Mouse (Mus musculus) left cerebral cortex, postnatal 10 days (tissue): ENCODE measurements at regions not wholly inside any gene's neighbourhood (a gene's known extent, or its start where the extent isn't known, plus 50 kb on each side); places are given as distances from the start of the nearest gene placed in this dataset.
A peak's percentile ranks its signal among the peaks of the same experiment; 100 is the strongest.
"Not testable (repeated sequence)": the region's sequence is repeated elsewhere in the genome, so short reads cannot be mapped to it uniquely, and the experiment has no call there.

Experiments
- DNase-seq, 2 experiments: peaks; one replicate each; pipeline ENCODE4 v3.0.0; 2021 to 2022; ENCODE audit warnings: low spot score in 2 of 2, mixed read lengths in 1 of 2; ENCODE audit errors: extremely low spot score in 1 of 2
- intact Hi-C: fragments of 180-260 bp; cut with DNase I; formaldehyde crosslinking; loops from one replicate; pipeline ENCODE4 v1.15.1; 2025

DNA sequence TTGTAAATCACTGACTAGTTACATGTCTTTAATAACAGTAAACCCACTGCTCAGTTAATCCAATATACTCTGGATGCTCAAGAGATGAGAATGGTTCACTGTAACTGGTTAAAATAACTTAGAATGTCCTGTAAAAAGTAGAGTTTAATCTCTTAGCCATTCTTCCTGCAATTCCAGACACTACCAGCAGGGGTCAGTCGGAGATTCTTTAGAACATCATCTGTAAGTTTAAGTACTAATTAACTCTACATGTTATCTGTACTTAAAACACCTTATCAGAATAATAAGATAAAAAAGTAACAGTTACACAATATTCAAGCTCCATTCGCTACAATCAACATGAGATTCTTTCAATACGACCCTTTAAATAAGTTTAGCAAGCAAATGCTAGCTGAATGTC, 58.7 kb upstream of the Olig3 start:
- intact Hi-C loops = no loop called here
- no peak for DNase-seq

DNA sequence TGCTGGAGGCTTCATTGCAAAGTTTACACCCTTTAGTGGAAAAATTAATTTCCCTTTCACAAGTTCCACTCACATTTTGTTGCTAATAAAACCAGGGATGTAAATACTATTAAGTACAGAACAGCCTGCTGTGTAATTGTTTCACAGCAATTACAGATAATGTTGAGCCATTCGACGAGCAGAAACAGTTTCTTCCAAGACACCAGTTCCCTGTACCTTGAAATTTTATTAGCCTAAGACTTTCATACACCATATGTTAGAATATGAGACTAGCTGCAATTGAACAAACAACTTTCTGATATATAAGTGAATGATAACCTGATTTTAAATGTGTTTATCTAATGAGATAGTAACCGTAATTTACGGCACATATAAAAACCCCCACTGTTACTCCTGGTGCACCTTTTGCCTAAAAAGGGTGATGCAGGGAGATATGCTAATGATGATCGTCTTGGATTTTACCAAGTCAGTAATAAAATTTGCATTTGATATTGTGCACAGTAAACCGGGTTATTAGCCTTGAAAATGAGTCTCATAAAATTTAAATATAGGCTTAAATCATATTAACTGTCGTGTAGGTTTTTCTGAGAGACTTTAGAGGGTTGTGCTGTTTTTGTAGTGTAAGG, 60.8 kb upstream of the Olig3 start:
- intact Hi-C loops = no loop called here
- no peak for DNase-seq

DNA sequence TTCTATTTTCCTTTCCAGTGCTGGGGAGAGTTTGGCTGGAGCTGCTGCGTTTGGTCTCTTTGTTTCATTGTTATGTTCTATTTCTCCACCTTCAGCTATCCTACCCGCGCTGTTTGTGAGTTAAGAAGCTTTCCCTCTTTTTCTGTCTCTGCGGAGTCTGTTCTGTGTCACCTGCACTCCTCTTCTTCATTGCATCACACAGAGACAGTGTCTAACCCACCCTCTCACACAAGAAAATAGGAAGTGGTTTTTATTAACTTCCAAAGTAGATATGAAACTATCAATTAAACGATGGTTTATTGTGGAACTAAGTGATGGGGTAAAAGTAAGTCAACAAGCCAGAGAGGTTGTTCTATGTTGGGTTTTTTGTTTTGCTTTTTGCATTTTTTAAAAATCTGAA, 64.9 kb upstream of the Olig3 start:
- DNase-seq = no peak
- intact Hi-C loops = no loop called here

DNA sequence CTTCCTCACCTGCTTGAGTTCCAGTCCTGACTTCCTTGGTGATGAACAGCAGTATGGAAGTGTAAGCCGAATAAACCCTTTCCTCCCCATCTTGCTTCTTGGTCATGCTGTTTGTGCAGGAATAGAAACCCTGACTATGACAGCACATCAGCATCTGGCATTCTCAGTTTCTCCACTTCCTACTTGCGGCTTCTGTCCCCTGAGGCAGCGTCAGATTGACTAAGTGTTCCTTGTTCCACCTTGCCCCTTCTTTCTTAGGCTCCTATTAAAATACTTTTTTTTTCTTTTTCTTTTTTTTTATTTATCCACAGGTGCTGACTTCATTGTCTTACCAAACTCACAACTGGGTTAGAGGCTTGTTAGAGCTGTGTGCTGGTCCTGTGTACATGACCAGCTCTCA, 65.3 kb upstream of the Olig3 start:
- DNase-seq, intact Hi-C loops: not testable (repeated sequence)

DNA sequence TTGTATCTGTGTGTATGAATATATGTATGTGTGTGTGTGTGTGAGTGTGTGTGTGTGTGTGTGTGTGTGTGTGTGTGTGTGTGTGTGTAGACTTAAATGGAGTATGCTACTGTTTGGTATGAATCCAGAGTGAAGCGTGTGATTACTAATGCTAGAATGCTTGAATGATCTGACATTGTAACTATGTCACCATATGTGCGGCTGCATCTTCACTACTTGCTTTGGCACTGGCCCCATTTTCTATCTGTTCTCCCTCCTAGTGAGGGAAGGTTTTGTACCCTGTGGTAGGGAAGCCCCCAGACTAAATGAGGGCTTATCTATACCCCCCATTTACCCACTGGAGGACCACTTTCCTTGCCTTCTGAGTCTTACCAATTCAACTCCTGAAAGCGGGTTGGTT, 74.2 kb upstream of the Olig3 start:
- DNase-seq = no peak
- intact Hi-C loops = no loop called here

DNA sequence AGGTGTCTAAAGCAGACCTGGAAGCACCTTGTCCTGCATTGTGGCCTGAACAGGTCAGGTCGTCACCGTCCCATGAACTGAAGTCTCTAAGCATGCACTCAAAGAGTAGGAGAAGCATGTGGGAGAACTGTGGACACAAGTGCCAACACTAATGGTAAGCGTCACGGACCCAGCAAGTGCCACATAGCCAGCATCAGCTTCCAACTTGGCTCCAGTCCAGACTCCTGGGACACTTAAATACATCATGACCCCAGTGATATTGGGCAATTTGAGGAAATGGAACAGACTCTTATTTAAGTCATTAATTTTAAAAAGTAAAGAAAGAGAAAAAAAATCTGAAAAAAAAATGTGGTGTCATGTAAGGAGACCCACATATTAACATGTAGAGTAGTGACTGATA, 75.3 kb upstream of the Olig3 start:
- DNase-seq = no peak
- intact Hi-C loops = no loop called here

DNA sequence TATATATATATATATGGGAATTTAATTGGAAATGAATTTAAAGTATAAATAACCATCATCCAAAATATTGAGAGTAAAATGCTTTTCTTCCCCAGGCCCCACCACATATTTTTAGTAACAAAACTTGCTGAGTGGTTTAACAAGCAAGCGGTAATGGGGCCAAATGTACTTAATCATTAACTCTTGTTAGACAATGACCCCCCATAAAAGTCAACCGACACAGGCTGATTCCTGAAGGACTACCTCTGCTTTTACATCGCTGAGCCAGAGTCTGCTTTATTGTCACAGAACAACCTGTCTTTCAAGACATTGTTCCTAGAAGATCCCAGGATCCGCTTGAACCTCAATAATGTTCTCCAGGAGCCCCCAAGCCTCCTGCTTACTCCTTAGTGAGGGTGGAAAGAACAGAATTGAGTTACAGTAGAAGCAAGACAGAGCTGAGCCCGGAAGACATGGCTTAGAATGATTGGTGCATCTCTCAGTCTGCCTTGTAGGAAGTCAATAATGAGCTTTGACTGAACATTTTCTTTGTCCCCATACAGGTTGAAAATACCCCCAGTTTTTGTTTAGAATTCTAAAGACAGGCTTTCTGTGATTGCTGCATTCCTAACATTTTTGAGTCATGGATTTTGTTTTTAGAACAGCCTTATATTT, 78.0 kb upstream of the Olig3 start:
- intact Hi-C loops = no loop called here
- DNase-seq = no peak

DNA sequence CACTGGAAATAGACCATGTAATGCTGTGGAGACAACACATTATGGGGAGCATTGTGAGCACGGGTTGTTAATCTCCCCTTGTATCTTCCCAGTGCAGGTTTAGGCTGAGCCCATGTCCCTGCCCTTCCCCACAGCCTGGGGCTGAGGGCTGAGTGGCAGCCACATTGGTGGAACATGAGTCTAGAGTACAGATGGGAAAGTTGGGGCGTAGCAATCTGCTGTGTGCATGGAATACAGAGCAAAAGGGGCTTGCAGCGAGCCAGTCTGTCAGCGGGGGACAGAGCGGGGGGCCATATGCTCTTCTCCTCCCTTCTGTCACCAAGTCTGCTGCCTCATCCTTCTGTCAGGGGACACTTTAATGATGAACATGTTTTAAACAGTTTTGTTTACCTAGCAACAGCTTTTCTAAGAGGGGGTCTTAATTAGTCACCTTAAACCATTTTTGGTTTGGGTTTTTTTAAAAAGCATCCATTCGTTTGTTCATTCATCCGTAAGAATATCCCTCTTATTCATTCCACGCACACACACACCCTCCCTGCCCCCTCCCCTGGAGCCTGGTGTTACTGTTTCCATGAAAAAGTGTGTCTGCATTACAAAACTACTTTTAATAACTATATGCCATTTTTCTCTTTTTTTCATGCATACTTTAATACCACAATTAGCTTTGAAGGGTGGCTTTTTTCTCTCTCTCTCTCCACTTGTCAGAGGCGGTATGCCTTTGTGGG, 79.1 kb upstream of the Olig3 start:
- DNase-seq = peak in 1 of 2 experiments; percentile 6
- intact Hi-C loops = no loop called here

DNA sequence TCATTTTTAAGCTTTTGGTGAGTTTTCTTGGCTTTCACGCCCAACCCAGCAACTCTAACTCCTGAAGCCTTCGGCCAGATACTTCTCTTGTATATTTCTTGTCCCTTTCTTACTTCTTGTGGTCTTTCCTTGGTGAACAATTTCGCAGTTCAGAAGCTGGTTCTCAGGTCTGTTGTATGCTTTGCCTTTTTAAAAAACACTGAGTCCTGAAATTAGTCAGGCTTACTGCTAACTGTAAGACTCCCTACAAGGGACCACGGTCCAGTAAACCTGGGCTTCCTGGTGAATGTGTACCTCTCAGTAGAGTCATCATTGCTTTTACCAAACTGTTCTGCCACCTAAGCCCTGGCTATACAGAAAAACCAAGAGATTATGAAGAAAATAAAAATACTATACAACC, 81.3 kb upstream of the Olig3 start:
- intact Hi-C loops = no loop called here
- no peak for DNase-seq

DNA sequence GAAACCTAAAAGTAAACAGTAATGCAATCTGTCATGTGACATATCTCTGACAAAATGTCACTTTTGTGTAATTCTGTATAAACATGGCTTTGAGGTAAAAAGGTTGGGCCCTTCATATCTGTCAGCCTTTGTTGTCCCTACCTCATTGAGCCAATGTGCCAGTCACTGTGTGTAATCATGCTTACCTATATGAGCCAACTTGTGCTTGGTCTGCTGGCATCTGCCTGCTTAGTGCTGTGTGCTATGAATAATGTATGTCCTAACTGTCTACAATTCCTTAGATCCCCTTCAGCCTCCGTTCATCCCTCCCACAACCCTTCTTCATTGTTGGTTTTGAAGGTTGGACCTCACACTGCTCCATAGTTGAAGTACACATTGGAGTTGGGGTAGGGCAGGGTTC, 86.9 kb upstream of the Olig3 start:
- intact Hi-C loops = no loop called here

DNA sequence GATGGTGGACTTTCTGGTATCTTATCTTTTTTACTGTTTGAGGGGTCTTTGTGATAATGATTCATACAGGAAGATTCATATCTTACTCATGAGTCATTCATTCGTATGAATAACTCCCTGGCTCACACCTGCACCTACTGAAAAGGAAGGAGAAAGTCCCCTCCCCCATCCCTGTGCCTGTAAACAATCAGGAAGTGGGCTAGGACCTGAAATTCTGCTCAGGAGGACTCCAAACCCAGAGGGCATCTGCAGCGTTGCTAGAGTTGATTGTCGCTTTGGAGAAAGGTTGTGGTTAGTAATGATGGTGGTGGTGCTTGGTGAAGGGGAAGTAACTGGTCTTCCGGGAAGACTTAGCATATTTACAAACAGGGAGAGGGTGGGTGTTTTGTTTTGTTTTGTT, 88.3 kb upstream of the Olig3 start:
- no peak for DNase-seq
- intact Hi-C loops = no loop called here

More for the DNA sequence above, 86.9 kb upstream of the Olig3 start:
- DNase-seq = no peak

DNA sequence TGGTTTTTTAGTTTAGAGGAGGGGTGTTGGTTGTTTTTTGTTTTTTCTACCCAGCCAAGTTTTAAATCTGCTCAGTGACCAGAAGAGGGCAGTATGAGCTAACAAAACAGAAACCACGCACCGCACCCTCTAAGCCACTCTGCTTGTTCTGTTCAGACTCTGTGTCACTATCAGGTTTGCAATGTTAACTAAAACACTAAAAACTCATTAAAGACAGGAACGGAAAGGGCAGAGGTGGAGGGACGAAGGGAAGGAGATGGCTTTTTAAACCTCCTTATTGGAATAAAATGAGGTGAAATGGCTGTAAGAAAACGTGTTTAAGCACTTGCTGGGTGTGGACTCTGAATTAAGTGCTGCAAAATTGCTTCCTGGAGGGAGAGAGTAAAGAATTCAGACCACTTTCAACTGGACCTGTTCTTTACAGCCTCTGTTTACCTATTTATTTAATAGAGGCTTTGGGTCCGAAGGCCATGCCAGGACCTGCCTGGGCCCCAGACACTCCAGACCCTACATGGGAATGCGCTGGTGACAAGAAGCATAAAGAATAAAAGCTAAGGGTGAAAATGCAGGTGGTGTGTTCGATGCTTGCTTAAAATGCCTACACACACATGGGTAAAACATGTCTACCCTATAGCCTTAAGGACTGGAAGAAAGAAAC, 116.1 kb upstream of the Olig3 start:
- intact Hi-C loops = loop anchor here (1.0 to 2.0 kb wide), 3 partner anchors 279 to 655 kb away; no protein-coding TSS in a partner anchor
- DNase-seq = peak; percentile 36 to 37

DNA sequence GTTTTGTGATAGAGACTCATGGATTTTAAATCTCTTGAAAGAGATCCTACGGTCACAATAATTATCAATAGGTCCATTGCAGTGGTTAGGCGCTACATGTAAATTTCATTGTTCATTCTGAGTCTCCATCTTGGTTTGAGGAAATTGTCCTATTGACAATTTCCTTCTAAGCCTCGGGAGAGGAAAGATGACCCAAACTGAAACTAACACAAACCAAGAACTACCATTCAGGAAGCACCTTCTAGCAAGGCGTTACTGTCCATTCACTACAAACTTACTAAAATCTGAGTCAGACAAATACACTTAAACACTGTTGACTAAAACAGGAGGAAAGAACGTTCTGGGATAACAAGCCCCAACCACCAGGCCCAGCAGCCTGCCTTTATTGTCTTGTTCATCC, 140.1 kb upstream of the Olig3 start:
- intact Hi-C loops = no loop called here
- DNase-seq = no peak

DNA sequence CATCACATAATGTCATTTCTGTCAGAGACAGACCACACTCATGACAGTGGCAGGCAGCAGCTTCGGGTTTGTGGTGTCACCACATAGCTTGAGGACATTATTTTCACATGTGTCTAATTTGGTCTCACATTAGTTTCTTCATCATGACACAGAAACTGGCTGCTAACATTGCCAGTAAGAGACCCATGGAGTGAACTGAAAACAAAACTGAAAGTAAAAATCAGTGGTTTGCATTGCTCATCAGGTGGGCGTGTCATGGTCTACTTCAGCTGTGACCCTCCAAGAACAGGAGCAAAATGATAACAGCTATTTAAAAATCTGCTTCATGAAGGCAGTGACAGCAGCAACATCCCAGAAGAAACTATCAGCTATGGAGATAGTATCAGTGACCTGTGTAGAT, 146.6 kb upstream of the Olig3 start:
- DNase-seq = no peak
- intact Hi-C loops = no loop called here

DNA sequence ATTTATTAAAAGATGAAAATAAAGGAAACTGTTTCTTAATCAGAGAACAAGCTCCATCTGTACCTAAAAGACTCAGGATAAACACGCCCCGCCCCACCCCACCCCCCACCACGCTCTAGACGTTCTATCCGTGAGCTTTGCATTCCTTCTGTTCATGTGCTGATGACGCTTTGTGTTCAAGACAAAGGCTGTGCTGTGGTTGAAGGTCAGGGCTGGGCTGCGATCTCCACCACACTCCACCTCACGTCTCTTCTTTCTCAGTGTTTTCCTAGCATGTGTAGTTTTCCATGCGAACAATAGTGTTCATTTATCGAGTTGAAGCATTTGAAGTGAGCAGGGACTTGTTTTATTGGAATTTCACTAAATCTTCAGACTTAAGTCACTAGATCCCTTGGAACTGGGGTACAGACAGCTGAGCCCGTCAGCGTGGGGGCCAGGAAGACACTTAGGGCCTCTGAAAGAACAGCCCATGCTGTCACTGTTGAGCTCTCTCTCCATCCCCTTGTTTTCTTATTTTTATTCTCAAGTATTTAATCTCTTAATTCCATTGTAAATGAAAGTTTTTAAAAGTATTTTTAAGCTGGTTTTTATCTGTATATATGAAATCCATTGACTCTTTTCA, 148.1 kb upstream of the Olig3 start:
- DNase-seq = no peak
- intact Hi-C loops = no loop called here

DNA sequence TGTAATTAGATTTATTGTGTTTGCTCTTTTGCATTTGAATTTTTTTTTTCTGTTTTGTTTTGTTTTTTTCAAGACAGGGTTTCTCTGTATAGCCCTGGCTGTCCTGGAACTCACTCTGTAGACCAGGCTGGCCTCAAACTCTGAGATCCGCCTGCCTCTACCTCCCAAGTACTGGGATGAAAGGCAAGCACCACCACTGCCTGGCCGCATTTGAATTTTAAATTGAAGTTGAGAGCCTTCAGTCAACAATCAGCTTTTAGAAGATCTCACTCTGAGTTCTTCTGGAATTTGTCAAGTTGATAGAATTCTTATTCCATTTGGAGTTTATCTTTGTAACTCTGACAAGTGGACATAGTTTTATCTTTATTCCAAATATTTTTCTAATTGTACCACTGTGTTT, 148.8 kb upstream of the Olig3 start:
- intact Hi-C loops = no loop called here
- DNase-seq = no peak

DNA sequence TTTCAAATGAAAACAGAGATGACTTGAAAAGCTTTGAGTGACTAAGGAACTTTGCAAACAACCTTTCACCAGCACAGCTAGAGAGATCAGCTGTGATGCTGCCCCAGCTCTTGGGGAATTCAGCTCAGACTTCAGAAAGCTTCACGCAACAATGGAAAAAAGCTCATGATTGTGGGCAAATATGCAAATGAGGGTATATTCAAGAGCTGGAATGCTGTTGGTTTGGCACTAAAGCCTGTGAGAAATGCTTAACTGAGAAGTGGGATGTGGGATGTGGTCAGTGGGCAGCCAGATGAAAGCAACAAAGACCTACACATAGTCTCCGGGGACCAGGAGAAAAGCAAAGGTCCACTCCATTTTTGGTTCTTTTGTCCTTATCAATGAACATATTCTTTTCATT, 156.0 kb upstream of the Olig3 start:
- DNase-seq = no peak
- intact Hi-C loops = no loop called here

DNA sequence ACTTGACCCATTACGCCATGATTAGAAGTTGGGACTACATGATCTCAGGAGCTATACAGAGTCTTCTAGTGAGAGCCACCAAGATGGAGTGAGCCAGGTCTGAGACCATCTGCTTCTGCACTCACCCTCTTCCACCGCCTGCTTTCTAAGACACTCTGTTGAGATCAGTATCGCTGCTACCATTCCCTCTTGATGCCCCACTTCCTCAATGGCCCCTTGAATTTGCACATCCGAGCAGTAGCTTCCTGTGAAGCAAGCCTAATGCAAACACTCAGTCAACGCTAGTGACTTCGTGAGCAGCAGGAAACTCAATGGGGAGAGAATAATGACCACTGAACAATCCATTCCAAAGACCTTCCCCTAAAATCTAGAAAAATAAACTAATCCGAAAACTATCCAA, 160.7 kb upstream of the Olig3 start:
- intact Hi-C loops = no loop called here
- DNase-seq = no peak

DNA sequence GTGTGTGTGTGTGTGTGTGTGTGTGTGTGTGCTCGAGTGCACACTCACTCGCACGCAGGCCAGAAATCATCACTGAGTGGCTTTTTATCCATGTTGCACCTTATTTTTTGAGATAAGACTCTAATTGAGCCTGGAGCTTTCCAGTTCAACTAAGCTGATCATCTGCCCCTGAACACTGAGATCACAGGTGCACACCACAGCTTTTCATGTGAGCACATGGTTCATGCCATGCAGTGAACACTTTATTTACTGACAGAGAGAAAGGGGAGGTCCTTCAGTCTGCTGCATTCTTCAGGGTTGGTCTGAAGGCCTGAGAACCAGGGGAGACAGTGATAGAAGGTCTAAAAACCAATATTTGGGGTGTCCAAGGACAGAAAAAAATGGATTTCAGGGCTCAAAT, 161.7 kb upstream of the Olig3 start:
- no peak for DNase-seq
- intact Hi-C loops = no loop called here
